Mouse (Mus musculus) kidney, adult 2 months (tissue): Measurements from ENCODE around the gene Rcor3. TPM values are rescaled to one million over a fixed set of nuclear protein-coding genes. Genes with fewer than 3 reads are reported as not detected.

ENCODE experiments used
- DNase-seq: peaks from one replicate; pipeline ENCODE4 v3.0.0; 2021
- H3K27ac ChIP-seq: fragments of 200-500 bp; 2 replicates; pipeline ENCODE4 v1.5.1; 2012; ENCODE audit warnings: low read depth, low read length, control low read depth, inconsistent platforms; ENCODE audit not compliant: insufficient read depth
- H3K27me3 ChIP-seq: fragments of 200-500 bp; replicated peaks from 2 replicates; pipeline ENCODE4 v1.6.1; 2012; ENCODE audit warnings: mild to moderate bottlenecking, moderate library complexity, low read length, inconsistent platforms; ENCODE audit not compliant: control insufficient read depth, insufficient read depth
- H3K36me3 ChIP-seq: fragments of 200-500 bp; 2 replicates; pipeline ENCODE4 v1.6.1; 2012; ENCODE audit warnings: mild to moderate bottlenecking, moderate library complexity, low read length, inconsistent platforms; ENCODE audit not compliant: control insufficient read depth, insufficient read depth
- H3K4me1 ChIP-seq: fragments of 200-500 bp; 2 replicates; pipeline ENCODE4 v1.6.1; 2011; ENCODE audit warnings: low read length; ENCODE audit not compliant: control insufficient read depth, insufficient read depth
- H3K4me3 ChIP-seq: fragments of 200-500 bp; 2 replicates; pipeline ENCODE4 v1.5.1; 2011; ENCODE audit warnings: mild to moderate bottlenecking, low read depth, low read length, control low read depth; ENCODE audit not compliant: insufficient read depth
- CTCF ChIP-seq: fragments of 200-500 bp; conservative IDR thresholded peaks from 2 replicates; pipeline ENCODE4 v1.5.1; 2011; ENCODE audit warnings: low read depth, mild to moderate bottlenecking, control low read depth, low read length, moderate library complexity, mixed read lengths; ENCODE audit not compliant: insufficient read depth, insufficient read length
- POLR2A ChIP-seq: fragments of 200-500 bp; IDR thresholded peaks from one replicate; pipeline ENCODE4 v1.6.1; 2011; ENCODE audit warnings: low read depth, low read length, control low read depth
- WGBS: fragments of 180-500 bp; shearing (Covaris S2); methylation state at CpG from one replicate; pipeline ENCODE4 v1.1.7; 2018; 5-methylcytosine and 5-hydroxymethylcytosine counted together
- polyA plus RNA-seq: library from polyadenylated mRNA; depleted of rRNA; stranded (reverse); fragments of >200 nt; gene quantifications from 2 replicates; pipeline ENCODE4 v1.2.3, GENCODE M21; 2012; rRNA removed

Gene Rcor3
- polyA plus RNA-seq, 1 experiment: 31.1 TPM

DNA sequence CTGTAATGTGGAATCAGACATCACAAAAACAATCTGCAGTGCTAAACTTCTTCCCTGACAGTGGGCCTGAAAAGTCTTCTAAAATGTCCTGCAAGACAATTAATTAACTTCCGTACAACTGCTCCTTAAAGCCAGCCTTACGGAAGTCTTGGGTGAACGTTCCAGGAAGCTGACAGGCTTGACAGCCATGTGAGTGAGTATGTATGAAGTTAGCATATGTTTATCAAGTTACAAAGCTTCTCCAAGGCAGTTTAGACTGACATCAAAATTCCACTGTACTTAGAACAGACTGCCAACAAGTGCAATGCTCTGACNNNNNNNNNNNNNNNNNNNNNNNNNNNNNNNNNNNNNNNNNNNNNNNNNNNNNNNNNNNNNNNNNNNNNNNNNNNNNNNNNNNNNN is 84.1 kb downstream of the Rcor3 start:
- no peak for DNase-seq
- Histone ChIP-seq H3K4me3 (no peak overlapping the region), H3K36me3 (peaks cover 8% of the 10 kb centered on the region), H3K4me1 (no peaks in the 10 kb centered on the region), H3K27ac (no peak overlapping the region), H3K27me3 (no peaks in the 10 kb centered on the region)
- WGBS: 68% methylated on average over 3 of the region's 3 CpGs
- TF ChIP-seq CTCF (no peak), POLR2A (no peak)

DNA sequence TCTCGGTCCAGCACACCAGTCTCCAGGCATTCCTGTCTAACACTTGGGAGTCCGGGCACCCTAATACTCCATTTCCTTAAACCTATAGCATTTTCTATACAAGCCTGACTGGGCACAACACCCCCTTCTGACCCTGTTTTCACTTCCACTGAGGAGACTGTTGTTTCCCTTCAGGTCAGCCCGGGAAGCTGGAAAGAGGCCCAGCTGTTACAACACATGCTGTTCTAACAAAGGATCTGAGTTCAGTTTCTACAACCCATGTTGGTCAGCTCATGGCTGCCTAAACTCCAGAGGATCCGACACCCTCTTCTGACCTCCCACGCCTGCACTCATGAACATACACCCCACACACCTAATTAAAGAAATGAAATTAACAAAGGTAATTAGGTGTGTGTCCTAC is 84.9 kb downstream of the Rcor3 start:
- no peaks in the 10 kb centered on the region for H3K4me1 ChIP-seq
- TF ChIP-seq POLR2A: no peak
- no peak for TF ChIP-seq CTCF
- no peak for DNase-seq
- no peaks in the 10 kb centered on the region for H3K27me3 ChIP-seq
- peaks cover 8% of the 10 kb centered on the region for H3K36me3 ChIP-seq
- no peak overlapping the region for H3K4me3 ChIP-seq
- 69% methylated on average over 5 of the region's 5 CpGs for WGBS
- H3K27ac ChIP-seq: no peak overlapping the region

DNA sequence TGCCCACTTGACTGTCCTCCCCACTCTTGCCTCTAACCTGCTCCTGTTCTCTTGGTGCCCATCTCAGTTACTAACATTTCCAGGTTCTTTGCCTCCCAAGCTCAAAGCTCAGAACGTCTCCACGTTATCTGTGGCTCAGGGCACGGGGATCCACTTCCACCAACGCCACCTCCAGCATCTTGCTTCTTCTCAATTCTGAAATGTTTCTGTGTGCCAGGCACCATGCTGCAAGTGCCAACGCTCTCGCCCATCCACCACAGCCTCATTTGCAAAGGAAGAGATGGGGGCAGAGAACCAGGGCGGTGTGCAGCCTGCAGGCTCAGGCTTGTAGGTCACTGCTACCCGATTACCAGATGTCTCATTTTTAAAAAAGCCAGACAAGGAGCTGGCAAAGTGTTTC is 85.4 kb downstream of the Rcor3 start:
- peaks cover 8% of the 10 kb centered on the region for H3K36me3 ChIP-seq
- 87% methylated on average over 8 of the region's 8 CpGs for WGBS
- no peak for DNase-seq
- no peaks in the 10 kb centered on the region for H3K4me1 ChIP-seq
- H3K27ac ChIP-seq: no peak overlapping the region
- TF ChIP-seq CTCF (no peak), POLR2A (no peak)
- H3K27me3 ChIP-seq: no peaks in the 10 kb centered on the region
- H3K4me3 ChIP-seq: no peak overlapping the region

Other genes starting within 250 kb of the Rcor3 start
- 18.1 and 19.9 TPM in 2 replicates for gene Slc30a1, start 231.3 kb downstream of the Rcor3 start, polyA plus RNA-seq
- gene Rd3, start 160.7 kb downstream of the Rcor3 start, polyA plus RNA-seq: 0.41 and 0.88 TPM in 2 replicates
- 10.1 and 13.6 TPM in 2 replicates for gene Traf5, start 45.5 kb downstream of the Rcor3 start, polyA plus RNA-seq
- gene Kcnh1, start 52.7 kb upstream of the Rcor3 start, polyA plus RNA-seq: 0.52 and 0.60 TPM in 2 replicates